Mouse (Mus musculus) heart, embryonic 13.5 days (tissue): Measurements from ENCODE around the gene Ptpre. TPM values are rescaled to one million over a fixed set of nuclear protein-coding genes. Genes with fewer than 3 reads are reported as not detected.

ENCODE experiments used
- microRNA counts: library from miRNA; unstranded; fragments of <30 nt; microRNA quantifications from one replicate; lab custom pipeline; 2016
- microRNA-seq: library from miRNA; unstranded; fragments of <30 nt; microRNA quantifications from one replicate; pipeline ENCODE4, GENCODE M21; 2016
- polyA plus RNA-seq: library from polyadenylated mRNA; unstranded; fragments of >200 nt; fragmentation: Nextera tagmentation; extraction: Ambion mirVana; gene quantifications from 2 replicates; pipeline ENCODE4 v1.2.1, GENCODE M21; 2015

Ptpre gene
- polyA plus RNA-seq, 1 experiment from 2014 or later: 3.1 TPM

MicroRNA genes within 50 kb of the gene (microRNA counts, 519-probe panel; counts per million panel counts)
- microRNA mmu-miR-1962 (lab: Ali Mortazavi, UCI): 209 counts per million, percentile 61 among the panel's probes with 10 or more counts

Small RNA genes lying within 50 kb of the gene (microRNA-seq; reads per million reads assigned to microRNA genes)
- gene Mir1962: not detected

Other genes starting within 250 kb of the Ptpre start
- gene Foxi2, start 127.2 kb upstream of the Ptpre start, polyA plus RNA-seq: not detected in 2 replicates
- not detected in 2 replicates for gene Clrn3, start 8.8 kb upstream of the Ptpre start, polyA plus RNA-seq
- gene Mki67, start 178.9 kb downstream of the Ptpre start, polyA plus RNA-seq: 23.5 and 26.2 TPM in 2 replicates